Mouse (Mus musculus) small intestine, adult 2 months (tissue): ENCODE data around the gene Col7a1.

ENCODE experiments used
- CTCF ChIP-seq: fragments of 200-500 bp; IDR thresholded peaks from 2 replicates; pipeline ENCODE4 v1.5.1; 2012; ENCODE audit warnings: low read depth, mild to moderate bottlenecking, control low read depth, inconsistent platforms, low read length, moderate library complexity, mixed read lengths; ENCODE audit not compliant: insufficient replicate concordance, insufficient read length; ENCODE audit errors: extremely low read depth
- POLR2A ChIP-seq: fragments of 200-500 bp; IDR thresholded peaks from 2 replicates; pipeline ENCODE4 v1.6.1; 2012; ENCODE audit warnings: low read depth, mild to moderate bottlenecking, control low read depth, inconsistent platforms, low read length, moderate library complexity

- TF ChIP-seq POLR2A (no peak), CTCF (no peak)
Observed at GRCm38 (mm10) chr9:108953081-108953636, at the start of gene Col7a1.
